Mouse (Mus musculus) lung, adult 2 months (tissue): ENCODE results near the gene Rag1.

Experiments
- CTCF ChIP-seq: fragments of 200-500 bp; IDR thresholded peaks from 2 replicates; pipeline ENCODE4 v1.5.1; 2011; ENCODE audit warnings: mild to moderate bottlenecking, low read length, control low read depth; ENCODE audit not compliant: insufficient read depth
- POLR2A ChIP-seq: fragments of 200-500 bp; IDR thresholded peaks from 2 replicates; pipeline ENCODE4 v1.6.1; 2011; ENCODE audit warnings: low read depth, mild to moderate bottlenecking, control low read depth, low read length, borderline replicate concordance; ENCODE audit errors: extremely low read depth

DNA sequence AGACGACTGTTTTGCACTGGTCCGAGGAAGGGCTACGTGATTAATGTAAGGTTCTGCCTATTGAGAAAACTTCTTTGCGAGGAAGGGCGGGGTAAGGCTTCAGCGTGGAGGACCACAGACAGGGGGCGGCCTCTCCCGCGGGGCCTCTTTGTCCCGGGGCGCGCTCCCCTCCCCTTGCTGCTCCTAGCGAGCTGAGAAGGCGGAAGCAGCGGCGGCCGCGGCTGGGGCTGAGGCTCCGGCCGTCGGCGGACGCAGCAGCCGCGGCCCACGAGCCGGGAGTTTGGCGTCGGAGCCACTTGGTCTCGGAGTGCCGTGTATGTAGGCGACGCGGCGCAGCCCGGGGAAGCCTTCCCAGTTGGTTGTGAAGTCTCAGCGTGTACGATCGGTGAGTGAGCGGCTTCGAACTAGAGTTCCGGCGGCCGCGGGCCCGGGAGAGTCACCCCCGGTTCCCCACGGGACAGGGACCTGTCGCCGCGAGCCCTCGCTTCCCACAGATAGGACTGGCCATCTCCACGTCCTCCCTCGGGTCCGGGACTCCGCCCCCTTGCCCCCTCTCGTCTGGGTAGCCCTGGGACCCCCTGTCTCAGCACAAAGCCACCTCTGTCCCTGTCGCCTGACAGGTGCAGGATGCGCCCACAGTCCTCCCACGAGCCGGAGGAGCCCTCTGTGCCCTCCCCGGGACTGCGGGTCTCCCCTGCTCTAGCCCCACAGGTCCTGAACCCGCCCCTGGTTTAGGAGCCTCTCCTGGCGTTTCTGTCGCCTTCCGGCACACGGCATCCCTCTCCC is 29.1 kb upstream of the Rag1 start, which contains the start of gene Traf6:
- TF ChIP-seq CTCF: peak; percentile 46
- peak; percentile 51; the same call in 1 of the 2 replicates for TF ChIP-seq POLR2A
